Comparison of ENCODE assay signal across 8 mouse cellular contexts in the genomic region with DNA sequence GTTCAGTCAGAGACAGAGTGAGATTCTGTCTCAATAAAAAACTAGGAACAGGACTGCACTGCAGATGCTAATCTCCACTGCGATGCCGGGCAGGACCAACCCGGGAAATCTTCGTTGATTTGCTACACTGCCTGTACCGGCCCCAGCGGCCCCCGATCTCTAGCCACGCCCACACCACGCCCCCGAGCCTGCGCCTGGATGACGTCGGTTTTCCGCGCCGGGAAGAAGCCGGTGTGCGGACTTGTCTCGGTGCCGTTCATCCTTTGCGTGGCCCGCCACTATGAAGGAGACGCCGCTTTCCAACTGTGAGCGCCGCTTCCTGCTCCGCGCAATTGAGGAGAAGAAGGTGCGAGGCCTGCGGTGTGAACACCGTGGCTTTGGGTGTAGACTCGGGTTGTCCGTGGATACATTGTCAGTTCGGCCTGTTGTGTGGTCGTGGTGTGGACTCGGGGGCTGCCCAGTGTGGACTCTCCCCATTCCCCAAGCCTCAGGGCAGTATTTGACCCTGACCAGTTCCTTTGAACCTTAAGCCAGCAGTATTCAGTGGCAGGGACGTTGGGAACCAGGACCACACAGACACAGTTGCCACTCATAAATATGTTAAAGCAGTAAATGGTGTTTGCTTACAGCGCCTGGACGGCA. TPM values are rescaled to one million over a fixed set of nuclear protein-coding genes. Genes with fewer than 3 reads are reported as not detected.
DNase-seq lines count a peak whose midpoint lies in the region; ATAC-seq lines count a peak whose summit lies in the region.

Exosc9 (plus strand) TSS at position 201 of the 642 bp plus-strand sequence.

- peaks cover 19% of the 10 kb centered on the region for H3K4me1 ChIP-seq in hindbrain, embryonic 10.5 days (replicated peaks)

- peak within 1 kb of the TSS; percentile 92 for H3K4me3 ChIP-seq in hindbrain, embryonic 10.5 days

- H3K9me3 ChIP-seq in hindbrain, embryonic 10.5 days: no peaks in the 10 kb centered on the region

- H3K27ac ChIP-seq in hindbrain, embryonic 10.5 days: peak within 1 kb of the TSS; percentile 89

- peak; percentile 46 for DNase-seq in MEL-GATA-1-ER (ENCODE audit: extremely low read depth, low read depth)
- peak; percentile 95 for DNase-seq in cerebellum, adult 8-10 months
- peak; percentile 96 for DNase-seq in hindbrain, embryonic 10.5 days (ENCODE audit: low spot score)
- DNase-seq in layer of hippocampus, postnatal 10 days (ENCODE audit: low spot score in 2 of 2): peak; percentile 98
- DNase-seq in lung, postnatal 10 days: peak; percentile 96
- peak; percentile 93 for DNase-seq in ovary, postnatal 36 days (ENCODE audit: low spot score)
- peak; percentile 97 for DNase-seq in thymus, postnatal 25 days

- peaks cover 39% of the 10 kb centered on the region for H3K36me3 ChIP-seq in hindbrain, embryonic 10.5 days

- peak; percentile 84 for ATAC-seq in frontal cortex, adult (ENCODE audit: low TSS enrichment)

- no peaks in the 10 kb centered on the region for H3K27me3 ChIP-seq in hindbrain, embryonic 10.5 days (ENCODE audit: insufficient read depth, poor library complexity, severe bottlenecking)

- WGBS in hindbrain, embryonic 10.5 days: 1% methylated on average over 39 of the region's 39 CpGs

RNA-seq across cellular contexts. Expression of gene Exosc9, which starts in this region (rescaled TPM):
- polyA plus RNA-seq in hindbrain, embryonic 10.5 days (2016; fragmentation: Nextera tagmentation; extraction: Ambion mirVana): 91.7 and 101 TPM in 2 replicates
- 10 to 100 TPM; 46.7 to 50.4 TPM for total RNA-seq in layer of hippocampus, postnatal 10 days (2021)

Comparison
In these comparisons a context has a peak if more than half of its experiments do, and no peak if none do; other contexts are left out.
1. Peak in every context shown above with its lines: DNase-seq, ATAC-seq, H3K4me3 ChIP-seq and H3K27ac ChIP-seq.
2. DNase-seq: peak in every context shown above with its lines; median percentile 98 in layer of hippocampus, postnatal 10 days; 97 in thymus, postnatal 25 days; 96 in hindbrain, embryonic 10.5 days; 96 in lung, postnatal 10 days; 95 in cerebellum, adult 8-10 months; 93 in ovary, postnatal 36 days; 46 in MEL-GATA-1-ER.